Mouse (Mus musculus): Measurements from ENCODE around the gene Jph3. TPM values are rescaled to one million over a fixed set of nuclear protein-coding genes. Genes with fewer than 3 reads are reported as not detected.

Jph3 gene
- total and polyA plus RNA-seq, 3 experiments, result 0.15 TPM; not detected in 2

- Histone ChIP-seq H3K4me1 (ENCODE audit: control insufficient read depth in 1 of 2, insufficient read depth in 2 of 2, low read length in 2 of 2) (no peaks in the 10 kb centered on the region), H3K4me3 (ENCODE audit: control insufficient read depth in 1 of 2, insufficient read depth in 1 of 2, low read depth in 2 of 2, low read length in 2 of 2) (no peak overlapping the region), H3K9ac (ENCODE audit: control insufficient read depth, low read depth, low read length, poor library complexity, severe bottlenecking) (no peak overlapping the region), H3K36me3 (ENCODE audit: control insufficient read depth in 1 of 2, insufficient read depth in 2 of 2, low read length in 2 of 2) (no peaks in the 10 kb centered on the region), H3K27ac (ENCODE audit: control insufficient read depth, low read depth, low read length) (no peak overlapping the region), H3K9me3 (replicated peaks; ENCODE audit: insufficient read depth, low read length) (no peaks in the 10 kb centered on the region), H3K27me3 (ENCODE audit: control insufficient read depth in 1 of 2, insufficient read depth in 2 of 2, low read length in 2 of 2) (no peaks in the 10 kb centered on the region), H3K79me2 (ENCODE audit: control insufficient read depth, insufficient read depth, low read length, poor library complexity) (no peaks in the 10 kb centered on the region)
- no peak for DNase-seq (ENCODE audit: low read depth, low spot score)
- no peak for TF ChIP-seq ZKSCAN1 (IDR thresholded peaks at IDR 0.05; ENCODE audit: low read depth, low read length)
- TF ChIP-seq ETS1 (IDR thresholded peaks at IDR 0.05; ENCODE audit: low read depth, low read length), result no peak
Measured at GRCm38 (mm10) chr8:121731060-121731459, 1.6 kb downstream of the Jph3 start.

DNA sequence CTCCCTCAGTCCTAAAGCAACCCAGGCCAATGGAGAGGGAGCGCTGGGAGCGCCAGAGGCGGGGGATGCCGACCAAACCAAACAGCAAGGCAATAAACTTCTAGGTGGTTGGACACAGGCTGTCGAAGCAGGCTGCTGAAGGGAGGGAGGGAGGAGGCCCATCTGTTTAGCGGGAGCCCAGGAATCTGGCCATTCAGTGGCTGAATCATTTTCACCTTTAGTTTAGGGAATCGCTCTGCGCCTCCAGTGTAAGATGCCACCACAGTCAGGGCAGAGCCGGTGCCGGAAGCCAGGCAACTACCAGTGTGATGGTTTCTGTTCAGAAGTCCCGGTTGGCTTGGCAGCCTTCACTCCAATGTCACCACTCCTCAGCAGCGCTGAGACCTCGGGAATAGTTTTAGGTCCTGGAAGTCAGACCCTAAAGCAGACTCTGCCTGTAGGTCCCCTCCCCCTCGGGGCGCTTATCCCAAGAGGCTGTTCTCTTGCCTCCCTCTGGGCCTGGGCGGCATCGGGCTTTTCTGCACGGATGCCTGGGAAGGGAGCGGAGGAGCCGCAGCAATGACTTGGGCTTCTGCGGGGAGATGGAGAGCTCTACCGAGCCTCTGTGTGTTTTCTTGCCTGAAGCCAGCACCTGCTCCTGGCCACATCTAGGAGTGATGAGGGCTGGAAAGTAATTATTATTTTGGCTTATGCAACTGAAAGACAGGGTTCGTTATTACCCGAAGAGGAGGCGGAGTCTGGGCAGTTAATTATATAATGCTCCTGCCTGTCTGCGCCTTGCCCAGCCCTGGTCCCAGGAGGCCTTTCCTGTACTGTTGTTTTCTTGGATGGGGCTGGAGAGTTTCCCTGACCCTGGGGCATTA lies 2.3 kb downstream of the Jph3 start:
- no peak overlapping the region for H3K4me3 ChIP-seq (ENCODE audit: control insufficient read depth in 1 of 2, insufficient read depth in 1 of 2, low read depth in 2 of 2, low read length in 2 of 2)

DNA sequence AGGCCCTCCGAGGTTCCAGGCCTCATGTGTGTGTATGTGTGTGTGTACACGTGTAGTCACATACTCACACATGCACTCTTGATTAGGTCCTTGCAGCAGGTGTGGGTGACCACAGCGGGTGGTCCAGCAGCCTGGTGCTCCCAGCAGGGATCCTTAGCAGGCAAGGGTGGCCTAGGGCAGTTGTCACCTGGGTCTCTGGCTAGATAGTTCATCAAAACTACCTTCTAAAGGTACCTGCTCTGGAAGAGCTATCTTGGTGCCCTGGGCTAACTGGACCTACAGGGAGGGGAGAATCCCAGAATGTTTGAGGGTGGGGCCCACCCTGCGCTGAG lies 2.9 kb downstream of the Jph3 start:
- TF ChIP-seq GATA1 (IDR thresholded peaks at IDR 0.05; ENCODE audit: low read depth, low read length) (no peak), CTCF (IDR thresholded peaks at IDR 0.05 in 2 of 3, conservative IDR thresholded peaks at IDR 0.05 in 1 of 3; ENCODE audit: control insufficient read depth in 1 of 3, insufficient read depth in 1 of 3, low read depth in 2 of 3, low read length in 3 of 3, poor library complexity in 1 of 3, severe bottlenecking in 1 of 3) (no peak), ZNF384 (IDR thresholded peaks at IDR 0.05; ENCODE audit: low read depth, low read length) (no peak), KAT2A (conservative IDR thresholded peaks at IDR 0.05; ENCODE audit: low read depth, low read length) (no peak), ETS1 (IDR thresholded peaks at IDR 0.05; ENCODE audit: low read depth, low read length) (no peak), E2F4 (IDR thresholded peaks at IDR 0.05; ENCODE audit: borderline replicate concordance, low read depth, low read length) (no peak), ZKSCAN1 (IDR thresholded peaks at IDR 0.05; ENCODE audit: low read depth, low read length) (no peak), USF1 (IDR thresholded peaks at IDR 0.05; ENCODE audit: low read depth, low read length) (no peak), RAD21 (IDR thresholded peaks at IDR 0.05; ENCODE audit: low read depth, low read length) (no peak), POLR2AphosphoS2 (IDR thresholded peaks at IDR 0.05; ENCODE audit: low read length) (no peak), NELFE (IDR thresholded peaks at IDR 0.05; ENCODE audit: low read depth, low read length) (no peak)
- H3K36me3 ChIP-seq (ENCODE audit: control insufficient read depth in 1 of 2, insufficient read depth in 2 of 2, low read length in 2 of 2), result no peaks in the 10 kb centered on the region
- H3K4me1 ChIP-seq (ENCODE audit: control insufficient read depth in 1 of 2, insufficient read depth in 2 of 2, low read length in 2 of 2), result no peaks in the 10 kb centered on the region
- H3K27me3 ChIP-seq (ENCODE audit: control insufficient read depth in 1 of 2, insufficient read depth in 2 of 2, low read length in 2 of 2), result no peaks in the 10 kb centered on the region
- H3K27ac ChIP-seq (ENCODE audit: control insufficient read depth, low read depth, low read length), result no peak overlapping the region
- H3K9ac ChIP-seq (ENCODE audit: control insufficient read depth, low read depth, low read length, poor library complexity, severe bottlenecking), result no peak overlapping the region
- DNase-seq (ENCODE audit: low read depth, low spot score), result no peak
- no peak overlapping the region for H3K4me3 ChIP-seq (ENCODE audit: control insufficient read depth in 1 of 2, insufficient read depth in 1 of 2, low read depth in 2 of 2, low read length in 2 of 2)
- H3K79me2 ChIP-seq (ENCODE audit: control insufficient read depth, insufficient read depth, low read length, poor library complexity), result no peaks in the 10 kb centered on the region
- no peaks in the 10 kb centered on the region for H3K9me3 ChIP-seq (replicated peaks; ENCODE audit: insufficient read depth, low read length)

More for the DNA sequence above, 2.3 kb downstream of the Jph3 start:
- Histone ChIP-seq H3K27me3 (ENCODE audit: control insufficient read depth in 1 of 2, insufficient read depth in 2 of 2, low read length in 2 of 2) (no peaks in the 10 kb centered on the region), H3K79me2 (ENCODE audit: control insufficient read depth, insufficient read depth, low read length, poor library complexity) (no peaks in the 10 kb centered on the region), H3K36me3 (ENCODE audit: control insufficient read depth in 1 of 2, insufficient read depth in 2 of 2, low read length in 2 of 2) (no peaks in the 10 kb centered on the region), H3K9ac (ENCODE audit: control insufficient read depth, low read depth, low read length, poor library complexity, severe bottlenecking) (no peak overlapping the region), H3K9me3 (replicated peaks; ENCODE audit: insufficient read depth, low read length) (no peaks in the 10 kb centered on the region), H3K4me1 (ENCODE audit: control insufficient read depth in 1 of 2, insufficient read depth in 2 of 2, low read length in 2 of 2) (no peaks in the 10 kb centered on the region), H3K27ac (ENCODE audit: control insufficient read depth, low read depth, low read length) (no peak overlapping the region)
- TF ChIP-seq POLR2AphosphoS5 (IDR thresholded peaks at IDR 0.05; ENCODE audit: borderline replicate concordance, low read depth, low read length), result no peak
- DNase-seq (ENCODE audit: low read depth, low spot score), result no peak
